Mouse (Mus musculus) lung, embryonic 14.5 days (tissue): Measurements from ENCODE around the gene Racgap1. TPM values are rescaled to one million over a fixed set of nuclear protein-coding genes. Genes with fewer than 3 reads are reported as not detected.

Experiments
- ATAC-seq: fragments of 200-750 bp; cut with Nextera tagmentation; 2 replicates; pipeline ENCODE4 v1.8.0; 2017; ENCODE audit warnings: mild to moderate bottlenecking, moderate TSS enrichment, moderate library complexity; ENCODE audit not compliant: insufficient read depth
- DNase-seq: peaks from one replicate; pipeline ENCODE4 v3.0.0-alpha.2; 2015
- H3K27ac ChIP-seq: fragments of 300-500 bp; sonication (generic); 2 replicates; pipeline ENCODE4 v1.5.1; 2014; ENCODE audit warnings: low read depth, mild to moderate bottlenecking, moderate library complexity
- H3K27me3 ChIP-seq: fragments of 300-500 bp; sonication (generic); 2 replicates; pipeline ENCODE4 v1.6.1; 2014; ENCODE audit warnings: low read length, control low read depth; ENCODE audit not compliant: insufficient read depth
- H3K36me3 ChIP-seq: fragments of 300-500 bp; sonication (generic); 2 replicates; pipeline ENCODE4 v1.6.1; 2014; ENCODE audit warnings: control low read depth; ENCODE audit not compliant: insufficient read depth
- H3K4me1 ChIP-seq: fragments of 300-500 bp; sonication (generic); 2 replicates; pipeline ENCODE4 v1.6.1; 2014; ENCODE audit warnings: antibody characterized with exemption, control low read depth; ENCODE audit not compliant: insufficient read depth
- H3K4me2 ChIP-seq: fragments of 300-500 bp; sonication (generic); 2 replicates; pipeline ENCODE4 v1.6.1; 2014; ENCODE audit warnings: mild to moderate bottlenecking
- H3K4me3 ChIP-seq: fragments of 300-500 bp; sonication (generic); 2 replicates; pipeline ENCODE4 v1.5.1; 2014; ENCODE audit warnings: low read depth, low read length
- H3K9ac ChIP-seq: fragments of 300-500 bp; sonication (generic); 2 replicates; pipeline ENCODE4 v1.6.1; 2014
- H3K9me3 ChIP-seq: fragments of 300-500 bp; sonication (generic); 2 replicates; pipeline ENCODE4 v1.6.1; 2016; ENCODE audit warnings: low read depth, low read length, control low read depth
- CTCF ChIP-seq: IDR thresholded peaks from 2 replicates; pipeline ENCODE4 v1.5.1; 2016; ENCODE audit warnings: antibody characterized with exemption, low read depth
- WGBS: fragments of 180-500 bp; shearing (Covaris S2); extraction: QIAGEN DNeasy Blood & Tissue Kit; methylation state at CpG from one replicate; pipeline ENCODE4 v1.1.7; 2014; 5-methylcytosine and 5-hydroxymethylcytosine counted together
- polyA plus RNA-seq: library from polyadenylated mRNA; unstranded; fragments of >200 nt; fragmentation: Nextera tagmentation; extraction: Ambion mirVana; gene quantifications from 2 replicates; pipeline ENCODE4 v1.2.1, GENCODE M21; 2014

Racgap1 gene
- polyA plus RNA-seq, 1 experiment from 2014 or later, result 153 TPM

- DNase-seq (no peak), ATAC-seq (no peak)
- WGBS, result 4% methylated on average over 21 of the region's 21 CpGs
- no peaks in the 10 kb centered on the region for H3K36me3 ChIP-seq
- no peaks in the 10 kb centered on the region for H3K9me3 ChIP-seq
- no peak overlapping the region for H3K9ac ChIP-seq
- H3K4me2 ChIP-seq, result peak overlapping the region; percentile 54
- H3K27ac ChIP-seq, result no peak overlapping the region
- peaks cover 15% of the 10 kb centered on the region for H3K4me1 ChIP-seq
- TF ChIP-seq CTCF, result no peak
- peaks cover 19% of the 10 kb centered on the region for H3K27me3 ChIP-seq
- H3K4me3 ChIP-seq, result peak overlapping the region; percentile 21
Observed at GRCm38 (mm10) chr15:99653876-99654275, 2.4 kb upstream of the Racgap1 start.

GRCm38 (mm10) chr15:99653291-99653690 is 1.8 kb upstream of the Racgap1 start:
- Histone ChIP-seq H3K9me3 (no peaks in the 10 kb centered on the region), H3K9ac (no peak overlapping the region), H3K4me3 (peak overlapping the region; percentile 21), H3K4me1 (peaks cover 17% of the 10 kb centered on the region), H3K27me3 (peaks cover 19% of the 10 kb centered on the region), H3K27ac (no peak overlapping the region), H3K36me3 (no peaks in the 10 kb centered on the region), H3K4me2 (peak overlapping the region; percentile 54)
- no peak for ATAC-seq
- peak; percentile 47 for TF ChIP-seq CTCF
- peak; percentile 51 for DNase-seq
- 14% methylated on average over 8 of the region's 8 CpGs for WGBS

DNA sequence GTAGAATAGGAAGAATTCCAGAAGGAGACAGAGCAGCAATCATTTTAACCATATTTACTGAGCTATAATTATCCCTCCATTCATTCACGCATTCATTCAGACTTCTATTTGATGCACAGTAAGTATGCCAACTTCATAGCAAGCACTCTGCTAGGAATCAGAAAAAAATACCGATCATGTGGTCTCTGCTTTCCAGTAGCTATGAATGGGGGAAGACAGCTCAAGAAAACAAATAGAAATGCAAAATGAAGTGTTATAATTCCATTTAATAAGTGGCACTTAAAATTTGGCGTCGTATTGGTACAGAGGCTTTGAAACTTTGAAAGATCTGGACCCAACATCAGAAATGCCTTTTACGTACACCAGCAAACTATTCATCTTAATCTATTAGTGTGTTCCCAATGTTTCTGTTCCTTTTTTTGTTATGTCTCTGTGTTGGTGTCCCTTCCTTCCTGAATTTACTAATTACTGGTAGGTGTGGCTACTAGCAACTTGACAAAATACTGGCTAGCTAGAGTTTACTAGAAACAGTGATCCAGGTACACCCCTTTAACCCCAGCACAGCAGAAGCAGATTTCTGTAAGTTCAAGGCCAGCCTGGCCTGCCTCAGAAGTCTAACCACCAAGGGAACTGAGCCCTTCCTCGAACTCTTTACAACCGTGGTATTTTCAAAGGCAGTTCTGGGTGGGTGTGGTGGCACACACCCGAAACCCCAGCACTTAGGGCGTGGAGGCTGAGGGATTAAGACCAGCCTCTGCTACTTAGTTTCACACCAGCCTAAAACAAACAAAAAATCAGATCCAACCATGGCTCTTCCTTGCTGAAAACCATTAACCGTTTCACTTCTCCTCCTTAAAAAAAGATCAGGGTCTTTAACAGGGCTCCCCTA is 772 bp upstream of the Racgap1 start:
- H3K4me2 ChIP-seq, result peak overlapping the region; percentile 62

GRCm38 (mm10) chr15:99650304-99650703 is 1.2 kb downstream of the Racgap1 start:
- whole genome bisulfite sequencing, result 37% methylated on average over 2 of the region's 2 CpGs

More for the DNA sequence above, 772 bp upstream of the Racgap1 start:
- H3K27me3 ChIP-seq, result peaks cover 19% of the 10 kb centered on the region
- ATAC-seq, result no peak
- no peak for DNase-seq
- H3K9me3 ChIP-seq, result no peaks in the 10 kb centered on the region
- H3K27ac ChIP-seq, result no peak overlapping the region
- 70% methylated on average over 10 of the region's 10 CpGs for WGBS
- H3K9ac ChIP-seq, result no peak overlapping the region
- peaks cover 17% of the 10 kb centered on the region for H3K4me1 ChIP-seq
- H3K4me3 ChIP-seq, result peak overlapping the region; percentile 95
- no peak for TF ChIP-seq CTCF
- no peaks in the 10 kb centered on the region for H3K36me3 ChIP-seq

GRCm38 (mm10) chr15:99649067-99649761 is 2.2 kb downstream of the Racgap1 start:
- Histone ChIP-seq H3K27me3 (peaks cover 8% of the 10 kb centered on the region), H3K27ac (no peak overlapping the region), H3K9ac (peak overlapping the region; percentile 85), H3K4me1 (peaks cover 17% of the 10 kb centered on the region), H3K4me3 (peak overlapping the region; percentile 95), H3K9me3 (no peaks in the 10 kb centered on the region), H3K36me3 (no peaks in the 10 kb centered on the region), H3K4me2 (peak overlapping the region; percentile 62)
- DNase-seq (peak; percentile 31), ATAC-seq (no peak)
- TF ChIP-seq CTCF, result no peak
- WGBS, result 16% methylated on average over 6 of the region's 6 CpGs

More at GRCm38 (mm10) chr15:99650304-99650703, 1.2 kb downstream of the Racgap1 start:
- ATAC-seq (no peak), DNase-seq (no peak)
- Histone ChIP-seq H3K27me3 (peaks cover 19% of the 10 kb centered on the region), H3K4me2 (peak overlapping the region; percentile 62), H3K27ac (no peak overlapping the region), H3K9me3 (no peaks in the 10 kb centered on the region), H3K4me1 (peaks cover 17% of the 10 kb centered on the region), H3K9ac (peak overlapping the region; percentile 85), H3K4me3 (peak overlapping the region; percentile 95), H3K36me3 (no peaks in the 10 kb centered on the region)
- TF ChIP-seq CTCF, result no peak

GRCm38 (mm10) chr15:99648326-99648725 is 3.1 kb downstream of the Racgap1 start:
- Histone ChIP-seq H3K36me3 (no peaks in the 10 kb centered on the region), H3K9ac (no peak overlapping the region), H3K4me2 (0 out of 2 replicates have a peak overlapping the region, but pooled peaks have one; percentile 19), H3K4me1 (peaks cover 17% of the 10 kb centered on the region), H3K27ac (no peak overlapping the region), H3K27me3 (no peaks in the 10 kb centered on the region), H3K9me3 (no peaks in the 10 kb centered on the region), H3K4me3 (no peak overlapping the region)
- DNase-seq (no peak), ATAC-seq (no peak)
- TF ChIP-seq CTCF, result no peak
- 25% methylated on average over 4 of the region's 4 CpGs for WGBS

GRCm38 (mm10) chr15:99644776-99645175 is 6.7 kb downstream of the Racgap1 start:
- Histone ChIP-seq H3K4me2 (no peak overlapping the region), H3K4me3 (no peak overlapping the region), H3K36me3 (peaks cover 27% of the 10 kb centered on the region), H3K9me3 (no peaks in the 10 kb centered on the region), H3K27me3 (no peaks in the 10 kb centered on the region), H3K27ac (no peak overlapping the region), H3K9ac (no peak overlapping the region), H3K4me1 (peaks cover 10% of the 10 kb centered on the region; the same call in 1 of the 2 replicates)
- no peak for TF ChIP-seq CTCF
- WGBS, result 61% methylated on average over 7 of the region's 7 CpGs
- no peak for ATAC-seq
- DNase-seq, result no peak
